Mouse (Mus musculus) inflammation-experienced regulatory T-cells, adult 16 weeks (primary cell): ENCODE data around the gene Nsmce1. TPM values are rescaled to one million over a fixed set of nuclear protein-coding genes. Genes with fewer than 3 reads are reported as not detected.

Experiments
- polyA plus RNA-seq: library from polyadenylated mRNA; unstranded; fragments of 100-300 nt; shearing (Covaris generic); gene quantifications from one replicate; pipeline ENCODE4 v1.2.1, GENCODE M21; 2017

Nsmce1 gene
- 128 TPM for polyA plus RNA-seq

DNA sequence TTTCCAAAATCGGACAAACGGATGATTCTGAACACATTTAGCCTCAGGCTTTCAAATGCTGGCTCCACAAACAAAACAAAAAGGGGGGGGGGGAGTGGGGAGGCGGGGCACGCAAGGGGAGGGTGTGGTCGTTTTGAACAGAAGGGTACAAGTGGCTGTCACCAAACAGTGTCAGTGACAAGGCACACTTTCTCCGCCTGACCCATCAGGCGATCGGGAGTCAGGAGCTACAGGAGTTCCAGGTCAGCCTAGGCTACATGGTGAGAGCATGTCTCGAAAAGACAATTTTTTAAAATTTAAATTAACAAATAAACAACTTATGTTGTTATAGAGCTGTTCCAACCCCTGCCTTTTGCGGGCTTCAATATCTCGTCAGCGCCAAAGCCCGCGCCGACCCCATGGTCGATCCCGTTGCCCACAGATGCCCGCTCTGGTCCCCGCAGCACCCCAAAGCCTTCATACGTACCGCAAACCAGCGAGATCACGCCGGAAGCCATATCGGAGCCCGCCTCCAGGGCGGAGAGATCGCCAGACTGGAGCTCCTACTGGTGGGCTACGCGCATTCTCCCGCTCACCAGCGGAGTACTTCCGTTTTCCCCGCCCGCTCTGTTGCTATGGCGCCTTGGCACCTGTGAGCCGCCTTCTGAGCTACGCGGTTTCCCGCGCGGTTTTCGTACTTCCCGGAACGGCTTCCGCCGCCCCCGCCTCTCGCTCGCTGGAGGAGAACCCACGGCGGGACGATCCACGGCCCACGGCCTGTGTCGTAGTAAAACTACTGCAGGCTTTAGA, at the start of gene Nsmce1:
TSS of gene Nsmce1 (minus strand) at position 650 of the 789 bp plus-strand sequence.

DNA sequence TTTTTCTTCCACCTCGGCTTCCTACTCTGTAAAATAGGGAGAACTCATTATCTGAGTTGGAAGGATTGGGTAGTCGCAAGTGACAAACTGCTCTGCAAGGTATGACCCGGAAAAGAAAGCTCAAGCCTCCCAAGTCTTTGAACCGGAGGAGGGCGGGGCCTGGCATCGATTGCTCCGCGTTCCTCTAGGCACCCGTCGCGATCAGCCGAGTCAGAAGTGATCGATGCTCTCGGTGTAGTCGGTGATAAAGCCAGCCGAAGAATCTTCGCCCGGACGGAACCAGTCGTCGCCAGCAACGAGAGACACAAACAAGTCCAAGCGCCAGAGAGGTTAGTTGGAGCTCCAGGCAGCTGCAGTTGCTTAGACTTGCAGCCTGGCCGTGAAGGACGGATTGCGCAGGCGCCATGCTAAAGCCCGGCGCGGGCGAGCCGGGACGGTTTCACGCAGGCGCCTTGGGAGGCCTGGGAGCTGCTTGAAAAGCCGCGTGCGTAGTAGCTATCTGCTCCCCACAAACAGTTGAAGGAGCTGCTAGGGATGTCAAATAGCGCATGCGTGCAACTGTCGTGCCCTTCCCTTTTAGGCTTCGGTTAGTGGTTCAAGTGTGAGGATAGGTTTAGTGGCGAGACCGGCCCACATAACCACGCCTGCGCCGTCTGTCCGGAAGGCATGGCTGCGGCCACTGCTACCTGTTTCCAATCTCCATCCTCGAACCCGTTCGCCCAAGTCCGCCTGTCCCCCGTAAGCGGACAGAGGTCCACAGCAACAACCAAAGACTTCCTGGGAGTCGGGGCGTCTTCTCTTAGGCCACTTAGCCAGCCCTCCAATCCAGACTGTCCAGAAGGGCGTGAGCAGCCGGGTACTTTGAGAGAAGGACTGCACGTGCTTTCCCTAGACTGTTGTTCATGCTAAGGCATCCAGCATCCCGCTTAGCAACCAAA, 46.7 kb downstream of the Nsmce1 start, which contains the start of gene Kdm8:
TSS of gene Kdm8 (plus strand) at position 213 of the 938 bp plus-strand sequence.

Other genes with a start within 250 kb of the Nsmce1 start
- 8.4 TPM for gene Kdm8, start 46.9 kb downstream of the Nsmce1 start, polyA plus RNA-seq
- 242 TPM for gene Il4ra, start 60.5 kb upstream of the Nsmce1 start, polyA plus RNA-seq
- 413 TPM for gene Il21r, start 111.8 kb upstream of the Nsmce1 start, polyA plus RNA-seq
- 67.5 TPM for gene Gtf3c1, start 216.2 kb upstream of the Nsmce1 start, polyA plus RNA-seq
- gene D430042O09Rik, start 216.3 kb upstream of the Nsmce1 start, polyA plus RNA-seq: 10.9 TPM